Mouse (Mus musculus) MEL (cell line): ENCODE measurements around the gene Dnah10.

Source experiments
- CHD1 ChIP-seq: IDR thresholded peaks from 2 replicates; pipeline ENCODE4 v1.6.1; 2012; ENCODE audit warnings: low read depth, mild to moderate bottlenecking, inconsistent platforms, low read length, improper control_type of control experiment
- CTCF ChIP-seq, 3 experiments: IDR thresholded peaks in 2 of 3; conservative IDR thresholded peaks in 1 of 3; 2 replicates each; pipeline ENCODE4 v1.5.1; 2011 to 2012; ENCODE audit warnings: low read length in 3 of 3, low read depth in 2 of 3, mild to moderate bottlenecking in 2 of 3, improper control_type of control experiment in 1 of 3, inconsistent platforms in 1 of 3, mixed read lengths in 1 of 3, moderate library complexity in 1 of 3; ENCODE audit not compliant: control insufficient read depth in 1 of 3, insufficient read depth in 1 of 3, poor library complexity in 1 of 3, severe bottlenecking in 1 of 3
- ELF1 ChIP-seq: IDR thresholded peaks from 2 replicates; pipeline ENCODE4 v1.6.1; 2014; ENCODE audit warnings: low read depth, mild to moderate bottlenecking, inconsistent platforms, low read length, improper control_type of control experiment, moderate library complexity
- EP300 ChIP-seq, 2 experiments: IDR thresholded peaks; 2 replicates each; pipeline ENCODE4 v1.6.1; 2011; ENCODE audit warnings: improper control_type of control experiment in 2 of 2, low read length in 2 of 2, low read depth in 1 of 2, mild to moderate bottlenecking in 1 of 2
- GABPA ChIP-seq: IDR thresholded peaks from 2 replicates; pipeline ENCODE4 v1.6.1; 2012; ENCODE audit warnings: low read depth, mild to moderate bottlenecking, inconsistent platforms, low read length, improper control_type of control experiment, moderate library complexity
- GATA1 ChIP-seq: IDR thresholded peaks from 2 replicates; pipeline ENCODE4 v1.6.1; 2011; ENCODE audit warnings: low read depth, low read length, improper control_type of control experiment
- KAT2A ChIP-seq: conservative IDR thresholded peaks from 2 replicates; pipeline ENCODE4 v1.6.1; 2012; ENCODE audit warnings: low read depth, low read length, improper control_type of control experiment, inconsistent platforms
- MAX ChIP-seq: IDR thresholded peaks from 2 replicates; pipeline ENCODE4 v1.6.1; 2011; ENCODE audit warnings: low read length, improper control_type of control experiment
- MAZ ChIP-seq: IDR thresholded peaks from 2 replicates; pipeline ENCODE4 v1.6.1; 2012; ENCODE audit warnings: low read depth, mild to moderate bottlenecking, inconsistent platforms, low read length, improper control_type of control experiment
- MEF2A ChIP-seq: IDR thresholded peaks from 2 replicates; pipeline ENCODE4 v1.6.1; 2014; ENCODE audit warnings: low read depth, mild to moderate bottlenecking, inconsistent platforms, low read length, improper control_type of control experiment; ENCODE audit not compliant: poor library complexity, insufficient replicate concordance, severe bottlenecking; ENCODE audit errors: extremely low read depth
- POLR2A ChIP-seq, 2 experiments: IDR thresholded peaks; 2 replicates each; pipeline ENCODE4 v1.6.1; 2011 to 2012; ENCODE audit warnings: low read length in 2 of 2, mild to moderate bottlenecking in 2 of 2, control low read depth in 1 of 2, improper control_type of control experiment in 1 of 2, low read depth in 1 of 2, moderate library complexity in 1 of 2; ENCODE audit not compliant: control insufficient read depth in 1 of 2, insufficient read depth in 1 of 2, poor library complexity in 1 of 2
- TAL1 ChIP-seq: IDR thresholded peaks from 2 replicates; pipeline ENCODE4 v1.6.1; 2012; ENCODE audit warnings: mild to moderate bottlenecking, inconsistent platforms, low read length, moderate library complexity, mixed read lengths
- USF1 ChIP-seq: IDR thresholded peaks from 2 replicates; pipeline ENCODE4 v1.6.1; 2014; ENCODE audit warnings: low read depth, mild to moderate bottlenecking, inconsistent platforms, low read length, improper control_type of control experiment, moderate library complexity
- ZMIZ1 ChIP-seq: IDR thresholded peaks from 2 replicates; pipeline ENCODE4 v1.6.1; 2012; ENCODE audit warnings: low read depth, mild to moderate bottlenecking, inconsistent platforms, low read length, improper control_type of control experiment, moderate library complexity

GRCm38 (mm10) chr5:124852294-124852693 is 127.4 kb downstream of the Dnah10 start:
- TF ChIP-seq CTCF (IDR thresholded peaks at IDR 0.05 in 2 of 3, conservative IDR thresholded peaks at IDR 0.05 in 1 of 3; ENCODE audit: control insufficient read depth in 1 of 3, insufficient read depth in 1 of 3, low read depth in 2 of 3, low read length in 3 of 3, poor library complexity in 1 of 3, severe bottlenecking in 1 of 3) = no peak
- no peak for TF ChIP-seq GATA1
- no peak for TF ChIP-seq ELF1
- no peak for TF ChIP-seq MAX
- no peak for TF ChIP-seq CHD1
- no peak for TF ChIP-seq GABPA
- TF ChIP-seq KAT2A = no peak
- TF ChIP-seq USF1 = no peak
- TF ChIP-seq MEF2A = no peak
- TF ChIP-seq MAZ = no peak
- TF ChIP-seq ZMIZ1 = no peak
- no peak for TF ChIP-seq EP300 (IDR thresholded peaks at IDR 0.05; ENCODE audit: low read depth in 1 of 2, low read length in 2 of 2)
- TF ChIP-seq TAL1 = no peak
- TF ChIP-seq POLR2A (IDR thresholded peaks at IDR 0.05; ENCODE audit: control insufficient read depth in 1 of 2, insufficient read depth in 1 of 2, low read depth in 1 of 2, low read length in 2 of 2, poor library complexity in 1 of 2) = no peak
